Mouse (Mus musculus): ENCODE data around the gene Nt5c3.

The Nt5c3 gene

DNA sequence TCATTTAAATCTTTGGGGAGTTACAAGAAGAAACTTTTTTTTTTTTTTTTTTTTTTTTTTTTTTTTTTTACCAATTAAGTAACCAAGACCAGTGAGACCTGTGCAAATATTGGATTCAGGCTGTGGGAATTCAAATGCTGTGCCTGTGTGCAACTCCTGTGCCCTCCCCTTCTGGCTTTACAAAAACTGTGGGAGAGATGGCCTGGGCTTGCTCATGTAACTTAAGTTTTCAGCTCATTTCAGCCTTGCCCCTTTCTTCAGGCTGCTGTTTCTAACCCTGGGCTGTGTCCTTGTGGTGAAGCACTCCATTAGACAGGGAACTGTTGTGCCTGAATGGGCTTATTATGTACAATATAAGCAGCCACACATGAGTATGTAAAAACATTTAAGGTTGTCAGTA lies 90.9 kb downstream of the Nt5c3 start:
- DNase-seq: no peak

DNA sequence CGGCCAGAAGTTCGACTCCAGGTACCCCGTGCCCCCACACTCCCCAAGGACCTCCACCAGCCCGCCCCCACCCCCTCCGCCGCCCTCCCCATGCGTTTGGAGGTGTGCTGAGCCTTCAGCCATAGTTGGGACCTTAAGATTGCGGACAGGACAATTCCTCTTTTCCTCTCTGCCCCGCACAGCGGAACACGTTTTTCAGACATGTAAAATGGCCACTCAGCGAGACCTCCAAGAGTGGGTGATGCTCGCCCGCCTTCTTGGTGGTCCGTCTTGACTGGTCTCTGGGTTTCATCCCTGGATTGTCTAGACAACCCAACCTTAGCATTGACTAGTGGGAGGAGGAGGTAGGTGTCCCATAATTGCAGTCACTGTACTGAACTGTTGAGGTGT lies 91.3 kb downstream of the Nt5c3 start:
- no peak for DNase-seq
